Mouse (Mus musculus) thymus, postnatal 14 days (tissue): ENCODE measurements around the gene Hid1.
"Not testable (repeated sequence)": the region's sequence is repeated elsewhere in the genome, so short reads cannot be mapped to it uniquely, and the experiment has no call there.

Experiments used
- DNase-seq: peaks from one replicate; pipeline ENCODE4 v3.0.0; 2021

Gene Hid1

DNA sequence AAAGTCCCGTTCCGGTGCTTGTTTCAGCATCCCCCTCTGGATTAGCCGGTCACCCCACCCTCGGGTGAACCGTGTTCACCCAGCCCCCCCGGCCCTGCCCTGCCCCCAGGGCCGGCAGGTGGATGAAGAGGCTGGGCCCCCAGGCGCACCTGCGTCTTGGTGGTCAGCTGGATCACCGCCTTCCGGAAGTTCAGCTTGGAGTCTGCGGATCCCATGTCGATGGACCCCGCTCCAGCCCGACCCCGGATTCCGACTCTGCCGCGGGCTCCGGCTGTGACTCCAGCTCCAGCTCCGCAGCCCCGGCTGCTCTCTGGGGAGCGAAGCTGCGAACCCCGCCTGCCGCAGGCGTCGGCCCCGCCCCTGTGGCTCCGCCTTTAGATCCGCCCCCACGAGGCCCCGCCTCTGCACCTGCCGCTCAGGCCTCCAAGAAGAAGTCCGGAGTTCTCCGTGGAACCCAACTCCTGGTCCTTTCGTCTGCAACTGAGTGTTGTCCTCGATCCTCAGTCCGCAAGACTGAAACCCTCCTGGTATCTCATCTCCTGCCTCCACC, at the start of gene Hid1:
Gene Hid1 (minus strand): TSS at position 362 of the 550 bp plus-strand sequence.
- DNase-seq = peak; percentile 94

DNA sequence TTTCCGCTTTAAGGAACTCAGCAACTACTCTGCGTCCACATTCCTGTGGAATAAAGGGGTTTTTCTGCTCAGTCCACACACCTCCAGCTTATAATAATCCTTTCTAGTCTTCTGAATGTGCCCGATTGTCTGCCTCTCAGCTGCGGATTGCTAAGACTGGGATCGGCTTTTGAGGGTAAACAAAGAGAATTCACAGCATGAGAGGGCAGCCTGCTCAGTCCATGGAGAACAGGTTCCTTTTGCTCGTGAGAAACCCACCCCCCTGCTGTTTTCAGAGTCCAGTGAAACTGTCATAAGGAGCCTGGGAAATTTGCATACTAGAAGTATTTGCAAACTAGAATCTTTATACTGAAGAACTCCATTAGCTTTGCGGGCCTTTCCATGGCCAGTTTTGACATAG, 42.0 kb upstream of the Hid1 start:
- DNase-seq = no peak

DNA sequence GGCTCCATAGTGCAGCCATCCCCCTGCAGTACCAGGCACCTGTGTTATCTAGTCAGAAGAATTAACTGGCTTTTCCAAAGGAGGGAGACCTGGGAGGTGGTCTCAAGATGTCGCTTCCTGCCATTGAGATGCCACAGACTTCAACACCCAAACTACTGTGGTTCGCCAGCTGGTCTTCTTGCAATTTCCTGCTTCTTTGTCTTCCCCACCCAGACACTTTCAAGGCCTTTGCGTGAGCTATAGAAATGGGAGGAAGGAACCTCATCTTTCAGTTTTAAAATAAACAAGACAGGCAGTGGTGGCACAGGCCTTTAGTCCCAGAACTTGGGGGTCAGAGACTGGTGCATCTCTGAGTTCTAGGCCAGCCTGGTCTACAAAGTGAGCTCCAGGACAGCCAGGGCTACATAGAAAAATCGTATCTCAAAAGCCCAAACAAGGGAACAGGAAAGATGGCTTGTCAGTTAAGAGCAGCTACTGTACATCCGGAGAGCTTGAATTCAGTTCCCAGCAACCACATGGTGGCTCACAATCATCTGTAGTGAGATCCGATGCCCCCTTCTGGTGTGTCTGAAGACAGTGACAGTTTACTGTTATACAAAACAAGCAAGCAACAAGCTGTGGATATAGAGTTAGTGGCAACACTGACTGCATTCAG, 40.8 kb upstream of the Hid1 start:
- peak; percentile 78 for DNase-seq

DNA sequence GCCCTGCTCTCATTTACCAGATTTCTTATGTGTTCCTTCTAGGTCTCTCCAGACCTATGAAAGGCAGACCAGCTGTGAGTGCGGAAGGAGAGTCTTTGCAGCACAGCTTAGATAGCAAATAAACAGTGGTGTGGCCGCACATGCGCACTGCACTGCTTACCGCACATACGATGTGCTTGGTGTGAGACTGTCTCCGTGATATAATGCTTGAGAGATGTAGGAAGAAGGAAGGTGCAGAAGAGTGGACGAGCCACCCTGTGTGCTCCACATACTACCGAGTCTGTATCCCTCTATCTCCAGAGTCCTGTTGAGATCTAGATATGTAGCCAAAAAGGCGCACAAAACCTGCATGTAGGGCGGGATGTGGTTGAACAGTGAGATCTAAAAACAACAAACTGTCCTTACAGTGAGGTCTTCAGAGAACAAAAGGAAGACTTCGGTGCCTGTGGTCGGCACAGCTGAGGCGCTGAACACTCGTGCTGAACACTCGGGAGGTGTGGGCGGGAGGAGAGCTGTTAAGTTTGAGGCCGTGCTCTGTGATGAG, 39.4 kb upstream of the Hid1 start:
- peak; percentile 85 for DNase-seq

DNA sequence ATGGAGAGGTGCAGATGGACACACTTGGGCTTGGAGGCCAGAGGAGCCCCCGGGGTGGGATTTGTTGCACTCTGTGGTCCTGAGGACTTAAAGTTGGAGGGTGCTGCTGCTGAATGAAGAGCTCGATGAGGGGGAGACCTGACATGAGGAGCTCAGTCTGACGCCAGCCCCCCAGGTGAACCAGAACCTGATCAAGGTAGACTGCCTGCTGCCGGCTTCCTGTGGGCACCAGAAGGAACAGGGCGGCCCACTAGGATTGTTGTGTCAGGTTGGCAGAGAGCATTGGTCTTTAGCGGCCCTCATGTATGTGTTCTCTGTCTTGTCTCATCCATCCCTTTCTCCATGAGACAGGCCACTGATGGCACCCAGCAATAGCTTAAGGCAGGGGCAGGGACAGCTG, 38.2 kb upstream of the Hid1 start:
- peak; percentile 53 for DNase-seq

DNA sequence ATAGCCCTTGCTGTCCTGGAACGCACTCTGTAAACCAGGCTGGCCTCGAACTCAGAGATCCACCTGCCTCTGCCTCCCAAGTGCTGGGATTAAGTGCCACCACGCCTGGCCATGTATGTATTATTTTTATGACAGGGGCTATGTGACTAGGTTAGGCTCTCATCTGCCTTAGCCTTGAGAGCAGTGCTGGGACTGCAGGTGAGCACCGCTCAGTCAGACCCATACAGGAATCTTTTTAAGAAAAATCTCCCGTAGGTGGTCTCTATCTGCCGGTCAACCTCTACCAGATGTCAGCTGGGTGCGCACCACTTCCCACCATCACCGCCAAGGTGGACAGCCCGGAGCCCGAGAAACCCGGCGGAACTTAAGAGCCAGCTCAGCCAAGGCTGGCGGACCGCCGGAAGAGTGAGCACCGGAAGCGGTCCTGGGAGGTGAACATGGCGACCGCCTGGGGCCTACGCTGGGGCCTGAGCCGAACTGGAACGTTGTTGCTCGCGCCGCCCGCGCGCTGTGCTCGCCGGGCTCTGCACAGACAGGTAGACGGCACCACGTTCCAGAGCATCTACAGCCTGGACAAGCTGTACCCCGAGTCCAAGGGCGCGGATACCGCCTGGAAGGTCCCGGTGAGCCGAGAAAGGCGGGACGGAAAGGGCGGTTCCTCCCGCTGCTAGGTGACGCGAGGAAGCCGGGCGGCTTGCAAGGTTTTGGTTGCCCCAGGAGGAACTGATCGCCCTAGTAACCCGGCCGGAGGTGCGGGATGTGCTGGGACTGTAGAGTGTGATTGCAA, 36.0 kb upstream of the Hid1 start, which contains the start of gene Mrpl58:
Gene Mrpl58 (plus strand): TSS at position 415 of the 787 bp plus-strand sequence.
- DNase-seq = peak; percentile 86

DNA sequence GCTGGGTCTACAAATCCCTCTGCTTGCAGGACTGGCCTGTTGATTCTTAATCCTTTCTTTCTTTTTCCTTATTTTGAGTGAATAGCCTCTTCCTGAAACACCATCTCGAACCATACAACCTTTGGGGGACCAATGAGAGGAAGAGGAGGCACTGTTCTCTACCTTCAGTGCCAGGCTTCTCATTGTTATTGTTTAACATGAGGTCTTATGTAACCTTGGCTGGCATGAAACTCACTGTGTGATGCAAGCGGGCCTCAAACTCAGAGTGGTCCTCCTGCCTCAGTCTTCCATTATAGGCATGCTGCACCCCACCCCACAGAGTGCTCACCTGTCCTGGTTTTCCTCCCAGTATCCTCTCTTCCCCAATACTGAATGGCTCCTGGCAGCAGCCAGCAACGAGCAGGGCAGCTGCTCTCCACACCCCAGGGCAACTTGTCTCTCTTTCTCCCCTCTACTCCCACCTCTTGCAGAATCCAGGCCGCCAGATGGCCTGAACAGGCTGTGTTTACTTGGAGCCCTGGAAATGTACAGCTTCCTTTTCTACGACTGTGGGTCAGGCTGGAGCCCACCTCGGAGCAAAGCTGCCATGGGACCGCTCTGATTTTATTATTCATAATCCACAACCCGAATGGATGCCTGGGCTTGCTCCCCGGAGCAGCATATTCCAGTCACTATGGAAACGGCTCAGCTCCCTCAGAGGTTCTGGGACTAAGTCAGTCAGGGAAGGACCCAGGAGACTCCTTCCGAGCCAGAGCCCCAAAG, 33.3 kb upstream of the Hid1 start:
- no peak for DNase-seq

DNA sequence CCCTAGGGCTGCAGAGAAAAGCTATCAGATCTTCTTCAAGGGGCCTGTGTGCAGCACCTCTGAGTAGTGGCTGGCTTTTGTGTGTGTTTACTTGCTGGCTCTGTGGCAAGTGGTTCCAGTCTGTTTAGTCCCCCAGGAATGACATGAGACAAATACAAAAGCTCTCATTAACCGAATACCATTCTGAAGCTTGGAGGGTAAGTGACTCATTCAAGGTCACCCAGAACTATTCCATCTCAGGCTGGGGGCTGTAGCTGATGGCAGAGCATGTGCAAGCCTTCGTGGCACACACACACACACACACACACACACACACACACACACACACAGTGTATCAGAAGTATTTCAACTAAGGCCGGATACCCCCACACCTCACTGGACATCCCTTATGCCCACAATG, 32.6 kb upstream of the Hid1 start:
- no peak for DNase-seq

DNA sequence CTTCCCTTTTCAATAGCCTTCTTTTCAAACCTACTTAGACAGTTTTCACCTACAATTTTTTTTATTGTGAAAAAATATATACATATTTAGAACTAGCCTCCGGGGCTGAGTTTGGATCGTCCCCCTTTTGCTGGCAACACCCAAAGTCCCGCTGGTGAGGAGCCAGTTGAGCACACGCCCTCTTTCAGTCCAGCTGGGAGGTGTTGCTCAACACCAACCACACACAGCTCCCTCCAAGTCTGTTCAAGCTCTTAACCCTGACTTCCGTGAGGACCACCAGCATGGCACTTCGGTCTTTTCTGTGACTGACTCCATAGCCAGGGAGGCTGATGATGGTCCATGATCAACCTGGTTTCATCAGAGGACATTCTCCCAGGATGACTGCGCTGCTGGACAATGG, 30.5 kb upstream of the Hid1 start:
- DNase-seq = no peak

DNA sequence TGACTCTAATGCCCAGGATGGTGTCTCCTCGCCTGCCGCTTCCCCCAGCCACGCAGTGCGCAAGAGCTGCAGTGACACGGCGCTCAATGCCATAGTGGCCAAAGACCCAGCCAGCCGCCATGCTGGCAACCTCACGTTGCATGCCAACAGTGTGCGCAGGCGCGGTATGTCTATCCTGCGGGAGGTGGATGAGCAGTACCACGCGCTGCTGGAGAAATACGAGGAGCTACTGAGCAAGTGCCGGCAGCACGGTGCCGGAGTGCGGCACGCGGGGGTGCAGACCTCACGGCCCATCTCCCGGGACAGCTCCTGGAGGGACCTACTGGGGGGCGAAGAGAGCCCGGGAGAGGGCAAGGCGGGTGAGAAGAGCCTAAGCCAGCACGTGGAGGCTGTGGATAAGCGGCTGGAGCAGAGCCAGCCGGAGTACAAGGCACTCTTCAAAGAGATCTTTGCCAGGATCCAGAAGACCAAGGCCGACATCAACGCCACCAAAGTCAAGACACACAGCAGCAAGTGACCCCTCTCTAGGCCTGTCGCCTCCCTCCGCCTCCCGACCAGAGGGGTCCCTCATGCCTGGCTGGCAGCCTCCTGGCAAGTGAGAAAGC, 26.3 kb upstream of the Hid1 start:
- no peak for DNase-seq

DNA sequence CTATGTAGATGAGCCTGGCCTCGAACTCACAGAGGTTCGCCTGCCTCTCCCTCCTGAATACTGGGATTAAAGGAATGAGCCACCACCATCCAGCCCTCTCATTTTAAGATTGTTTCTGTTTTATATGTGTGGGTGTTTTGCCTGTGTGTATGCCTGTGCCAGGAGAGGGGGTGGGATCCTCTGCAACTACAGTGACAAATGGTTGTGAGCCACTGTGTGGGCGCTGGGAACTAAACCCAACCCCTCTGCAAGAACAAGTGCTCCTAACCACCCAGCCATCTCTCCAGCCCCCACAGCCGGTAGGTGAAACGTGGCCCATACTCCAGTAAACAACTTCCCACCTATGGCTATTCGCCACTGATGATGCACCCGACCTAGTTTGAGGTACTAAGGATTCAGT, 23.8 kb upstream of the Hid1 start:
- no peak for DNase-seq

DNA sequence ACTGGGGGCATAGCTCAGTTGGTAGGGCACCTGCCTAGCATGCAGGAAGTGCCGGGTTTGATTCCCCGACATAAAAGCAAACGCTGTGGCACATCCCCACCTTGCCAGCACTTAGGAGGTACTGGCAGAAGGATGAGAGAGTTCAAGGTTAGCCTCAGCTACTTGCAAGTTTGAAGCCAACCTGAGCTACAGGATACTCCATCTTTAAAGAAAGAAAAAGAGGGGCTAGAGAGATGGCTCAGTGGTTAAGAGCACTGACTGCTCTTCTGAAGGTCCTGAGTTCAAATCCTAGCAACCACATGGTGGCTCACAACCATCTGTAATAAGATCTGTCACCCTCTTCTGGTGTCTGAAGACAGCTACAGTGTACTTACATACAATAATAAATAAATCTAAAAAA, 19.3 kb upstream of the Hid1 start:
- not testable (repeated sequence) for DNase-seq

DNA sequence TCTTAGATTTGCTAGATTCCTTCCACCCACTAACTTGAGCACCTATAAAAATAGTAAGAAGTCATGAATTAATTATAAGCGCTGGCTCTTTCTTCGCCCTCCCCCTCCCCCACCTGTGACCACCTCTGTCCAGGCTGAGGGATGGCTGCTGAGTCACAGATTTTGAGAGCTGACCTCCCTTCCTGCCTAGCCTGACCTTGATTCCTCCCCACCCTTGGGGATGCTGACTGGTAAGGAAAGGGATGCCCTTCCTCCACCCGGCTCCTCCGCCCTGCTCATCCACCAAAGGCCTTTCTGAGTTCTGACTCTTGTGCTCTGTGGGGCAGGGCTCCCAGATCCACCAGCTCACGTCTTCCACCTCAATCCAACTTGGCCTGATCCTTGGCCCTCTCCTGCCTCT, 17.0 kb upstream of the Hid1 start:
- no peak for DNase-seq

DNA sequence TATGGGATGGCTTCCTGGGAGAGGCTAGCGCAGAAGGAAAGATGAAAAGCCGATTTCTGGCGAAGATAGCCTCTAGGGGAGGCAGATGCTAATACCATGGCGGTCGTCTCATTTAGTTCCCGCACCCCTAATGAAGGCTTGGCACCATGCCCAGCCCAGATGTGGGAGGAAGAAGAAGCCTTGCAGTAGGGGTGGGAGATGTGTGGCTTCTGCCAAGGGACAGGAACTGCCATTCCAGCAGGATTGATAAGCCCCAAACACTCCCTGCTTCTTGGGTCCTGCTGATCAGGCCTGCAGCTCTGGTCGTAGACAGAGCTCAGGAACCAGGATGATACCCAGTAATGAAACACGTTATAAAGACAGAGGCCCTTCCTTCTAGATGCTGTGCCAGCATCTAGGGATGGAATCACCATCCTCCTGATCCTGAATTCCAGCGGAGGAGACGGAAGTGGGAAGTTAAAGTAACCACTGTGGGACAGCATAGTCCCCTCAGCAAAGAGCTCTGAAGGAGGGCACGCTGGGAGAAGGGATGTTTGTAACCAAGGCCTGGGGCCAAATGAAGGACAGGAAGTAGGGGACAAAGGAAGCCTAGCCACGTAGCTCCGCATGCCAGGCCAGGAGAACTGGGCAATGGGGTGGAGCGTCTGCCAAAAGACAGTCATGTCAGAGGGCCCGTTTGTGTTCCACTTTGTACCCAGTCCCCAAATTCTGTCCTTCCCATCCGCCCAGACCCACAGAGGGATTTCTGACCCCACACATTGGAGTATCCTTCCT, 16.3 kb upstream of the Hid1 start:
- no peak for DNase-seq

DNA sequence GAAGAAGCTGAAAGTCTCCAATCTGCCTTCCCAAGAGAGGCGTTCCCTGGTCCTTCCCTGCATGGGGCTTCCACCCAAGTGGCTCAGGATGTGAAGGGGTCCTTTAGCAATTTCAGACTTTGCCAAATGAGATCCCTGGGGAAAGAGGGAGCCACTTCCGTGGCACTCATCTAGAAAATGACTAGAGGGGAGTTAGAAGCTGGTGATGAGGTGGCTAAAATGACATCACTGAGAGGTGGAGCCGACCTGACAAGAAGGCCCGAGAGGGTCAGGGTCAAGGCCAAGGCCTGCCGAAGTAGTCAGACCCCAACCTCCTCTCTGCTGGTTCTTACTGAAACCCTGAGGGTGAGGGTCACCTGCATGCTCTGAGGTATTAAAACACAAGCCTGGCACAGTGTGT, 15.3 kb upstream of the Hid1 start:
- no peak for DNase-seq

DNA sequence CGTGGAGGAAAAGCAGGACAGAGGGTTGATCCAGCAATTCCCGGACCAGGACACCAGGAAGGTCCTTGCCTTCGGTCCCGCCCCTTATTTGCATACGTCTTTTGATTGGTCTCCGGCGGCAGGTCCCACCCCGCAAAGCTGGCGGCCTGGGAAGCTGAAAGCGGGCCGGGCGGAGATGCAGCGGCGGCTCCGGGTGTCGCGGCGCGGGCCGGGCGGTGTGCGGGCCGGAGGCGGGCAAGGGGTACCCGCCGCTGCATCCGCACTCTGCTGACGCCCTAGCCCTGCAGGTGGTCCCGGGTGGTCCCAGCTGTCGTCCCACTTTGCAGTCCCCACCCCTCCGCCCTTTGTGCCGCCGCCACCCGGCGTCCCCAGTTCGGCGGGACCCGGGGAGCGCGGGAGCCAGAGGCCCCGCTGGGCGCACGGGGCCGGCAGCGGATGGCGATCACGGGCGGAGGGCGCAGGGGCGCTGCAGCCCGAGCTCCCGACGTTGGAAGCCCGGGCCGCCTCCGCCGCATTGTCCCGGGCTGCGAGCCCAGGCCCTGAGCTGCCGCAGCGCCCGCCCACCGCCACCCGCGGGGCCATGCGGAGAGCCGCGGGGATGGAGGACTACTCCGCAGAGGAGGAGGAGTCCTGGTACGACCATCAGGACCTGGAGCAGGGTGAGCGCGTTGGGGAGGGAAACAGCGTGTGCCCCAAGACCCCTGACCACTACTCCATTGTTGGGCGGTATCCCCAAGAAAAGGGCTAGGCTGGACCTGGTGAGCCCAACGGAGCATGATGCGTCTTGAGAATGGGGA, 14.4 kb upstream of the Hid1 start, which contains the start of gene Cdr2l:
Gene Cdr2l (plus strand): TSS at position 174 of the 797 bp plus-strand sequence.
- DNase-seq = peak; percentile 74

DNA sequence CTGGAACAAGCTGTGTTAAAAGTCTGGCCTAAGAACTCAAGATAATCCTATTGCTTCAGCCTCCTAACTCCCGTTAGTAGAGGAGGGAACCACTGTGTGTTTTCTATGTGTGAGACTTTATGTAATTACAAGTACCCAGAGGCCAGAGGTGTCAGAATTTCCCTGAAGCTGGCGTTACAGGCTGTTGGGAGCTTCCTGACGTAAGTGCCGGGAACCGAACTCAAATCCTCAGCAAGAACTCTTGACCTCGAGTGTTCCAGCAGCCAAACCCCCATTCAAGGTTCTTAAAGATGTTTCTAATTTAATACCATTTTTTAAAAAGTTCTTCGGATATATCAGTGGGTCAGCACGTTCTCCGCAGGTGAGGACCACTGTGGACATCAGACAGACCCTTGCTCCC, 13.7 kb upstream of the Hid1 start:
- DNase-seq = no peak

DNA sequence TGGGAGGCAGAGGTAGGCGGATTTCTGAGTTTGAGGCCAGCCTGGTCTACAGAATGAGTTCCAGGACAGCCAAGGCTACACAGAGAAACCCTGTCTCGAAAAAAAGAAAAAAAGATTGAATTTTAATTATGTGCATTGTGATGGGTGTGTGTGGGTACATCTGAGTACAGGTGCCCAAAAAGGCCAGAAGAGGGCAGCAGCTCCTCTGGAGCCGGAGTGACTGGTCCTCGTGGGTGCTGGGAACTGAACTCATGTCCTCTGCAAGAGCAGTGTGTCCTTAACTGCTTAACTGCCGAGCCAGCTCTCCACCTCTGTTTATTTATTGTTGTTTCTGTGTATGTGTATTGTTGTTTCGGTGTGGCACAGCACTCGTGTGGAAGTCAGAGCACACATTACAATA, 10.3 kb upstream of the Hid1 start:
- DNase-seq = no peak

DNA sequence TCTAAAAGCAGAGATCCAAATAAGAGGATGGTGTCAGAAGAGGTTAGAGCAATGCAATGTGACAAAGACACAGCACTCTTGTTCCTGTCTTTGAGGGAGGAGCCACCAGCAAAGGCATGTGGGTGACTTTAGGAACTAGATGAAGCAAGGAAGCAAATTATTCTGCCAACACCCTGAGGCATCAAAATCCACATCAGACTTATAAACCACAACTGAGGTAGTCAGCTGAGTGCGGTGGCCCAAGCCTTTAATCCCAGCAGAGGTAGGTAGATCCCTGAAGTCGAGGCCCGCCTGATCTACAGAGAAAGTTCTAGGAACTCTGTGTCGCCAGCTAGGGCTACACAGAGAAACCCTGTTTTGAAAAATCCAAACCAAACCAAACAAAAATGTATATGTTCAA, 9.7 kb upstream of the Hid1 start:
- no peak for DNase-seq

DNA sequence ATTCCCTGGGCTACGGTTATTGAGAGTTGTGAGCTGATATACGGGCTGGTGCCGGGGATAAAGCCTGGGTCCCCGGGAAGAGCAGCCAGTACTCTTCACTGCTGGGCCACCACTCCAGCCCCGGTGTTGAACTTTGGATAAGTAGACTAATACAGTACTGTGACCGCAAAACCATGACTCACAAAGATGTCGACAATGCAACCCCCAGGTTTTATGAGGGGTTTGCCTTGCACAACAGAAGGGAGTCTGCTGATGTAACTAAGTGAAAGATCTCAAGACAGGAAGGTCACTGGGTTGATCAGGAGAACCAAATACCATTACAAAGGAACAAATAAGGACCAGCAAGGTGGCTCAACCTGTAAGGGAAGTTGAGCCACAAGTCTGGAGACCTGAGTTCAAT, 9.2 kb upstream of the Hid1 start:
- DNase-seq = no peak
